Mouse (Mus musculus) liver, embryonic 16.5 days (tissue): Measurements from ENCODE around the gene Edn3. TPM values are rescaled to one million over a fixed set of nuclear protein-coding genes. Genes with fewer than 3 reads are reported as not detected.

Source experiments
- ATAC-seq: fragments of 200-750 bp; cut with Nextera tagmentation; 2 replicates; pipeline ENCODE4 v1.8.0; 2017; ENCODE audit warnings: low read depth, mild to moderate bottlenecking, moderate number of reproducible peaks, moderate library complexity
- H3K27ac ChIP-seq: fragments of 300-500 bp; sonication (generic); 2 replicates; pipeline ENCODE4 v1.5.1; 2014; ENCODE audit warnings: mild to moderate bottlenecking, low read length
- H3K27me3 ChIP-seq: fragments of 300-500 bp; sonication (generic); 2 replicates; pipeline ENCODE4 v1.6.1; 2014; ENCODE audit warnings: low read depth, low read length, mixed read lengths; ENCODE audit not compliant: control insufficient read depth, insufficient read depth
- H3K36me3 ChIP-seq: fragments of 300-500 bp; sonication (generic); 2 replicates; pipeline ENCODE4 v1.6.1; 2014; ENCODE audit warnings: mild to moderate bottlenecking; ENCODE audit not compliant: control insufficient read depth, insufficient read depth
- H3K4me1 ChIP-seq: fragments of 300-500 bp; sonication (generic); 2 replicates; pipeline ENCODE4 v1.6.1; 2014; ENCODE audit warnings: low read depth, low read length, mixed read lengths; ENCODE audit not compliant: control insufficient read depth
- H3K4me2 ChIP-seq: fragments of 300-500 bp; sonication (generic); 2 replicates; pipeline ENCODE4 v1.6.1; 2014; ENCODE audit warnings: low read depth, low read length, mixed read lengths
- H3K4me3 ChIP-seq: fragments of 300-500 bp; sonication (generic); 2 replicates; pipeline ENCODE4 v1.5.1; 2014; ENCODE audit warnings: low read depth, mild to moderate bottlenecking, low read length
- H3K9ac ChIP-seq: fragments of 300-500 bp; sonication (generic); 2 replicates; pipeline ENCODE4 v1.6.1; 2014; ENCODE audit warnings: low read depth, low read length
- H3K9me3 ChIP-seq: fragments of 300-500 bp; sonication (generic); replicated peaks from 2 replicates; pipeline ENCODE4 v1.6.1; 2016; ENCODE audit warnings: low read length; ENCODE audit not compliant: control insufficient read depth
- WGBS: fragments of 180-500 bp; shearing (Covaris S2); extraction: QIAGEN DNeasy Blood & Tissue Kit; methylation state at CpG from one replicate; pipeline ENCODE4 v1.1.7; 2014; ENCODE audit not compliant: insufficient replicate concordance; 5-methylcytosine and 5-hydroxymethylcytosine counted together
- polyA plus RNA-seq: library from polyadenylated mRNA; unstranded; fragments of >200 nt; fragmentation: Nextera tagmentation; extraction: Ambion mirVana; gene quantifications from 2 replicates; pipeline ENCODE4 v1.2.1, GENCODE M21; 2015

Edn3 gene
- polyA plus RNA-seq, 1 experiment from 2014 or later: 0.26 TPM

GRCm38 (mm10) chr2:174753197-174753596 lies 7.2 kb upstream of the Edn3 start:
- no peaks in the 10 kb centered on the region for H3K9me3 ChIP-seq
- WGBS: 58% methylated on average over 1 of the region's 1 CpGs
- no peaks in the 10 kb centered on the region for H3K27me3 ChIP-seq
- no peak overlapping the region for H3K4me3 ChIP-seq
- no peak for ATAC-seq
- no peaks in the 10 kb centered on the region for H3K36me3 ChIP-seq
- H3K27ac ChIP-seq: no peak overlapping the region
- H3K4me2 ChIP-seq: no peak overlapping the region
- no peak overlapping the region for H3K9ac ChIP-seq
- no peaks in the 10 kb centered on the region for H3K4me1 ChIP-seq

- Histone ChIP-seq H3K9me3 (no peaks in the 10 kb centered on the region), H3K27ac (no peak overlapping the region), H3K4me3 (no peak overlapping the region), H3K9ac (no peak overlapping the region), H3K4me1 (no peaks in the 10 kb centered on the region), H3K27me3 (no peaks in the 10 kb centered on the region), H3K4me2 (no peak overlapping the region), H3K36me3 (no peaks in the 10 kb centered on the region)
- no peak for ATAC-seq
- WGBS: 65% methylated on average over 1 of the region's 1 CpGs
Observed at GRCm38 (mm10) chr2:174754231-174754630, 6.2 kb upstream of the Edn3 start.

- WGBS: 35% methylated on average over 4 of the region's 4 CpGs
- Histone ChIP-seq H3K27ac (no peak overlapping the region), H3K4me3 (no peak overlapping the region), H3K4me1 (no peaks in the 10 kb centered on the region), H3K36me3 (no peaks in the 10 kb centered on the region), H3K27me3 (peaks cover 10% of the 10 kb centered on the region; the same call in 1 of the 2 replicates), H3K9me3 (no peaks in the 10 kb centered on the region), H3K9ac (no peak overlapping the region), H3K4me2 (no peak overlapping the region)
- ATAC-seq: no peak
Observed at GRCm38 (mm10) chr2:174759189-174759588, 1.2 kb upstream of the Edn3 start.

GRCm38 (mm10) chr2:174761452-174762101 lies 1.2 kb downstream of the Edn3 start:
- Histone ChIP-seq H3K4me2 (no peak overlapping the region), H3K9me3 (no peaks in the 10 kb centered on the region), H3K27ac (no peak overlapping the region), H3K4me1 (no peaks in the 10 kb centered on the region), H3K4me3 (no peak overlapping the region), H3K9ac (no peak overlapping the region), H3K27me3 (peaks cover 10% of the 10 kb centered on the region; the same call in 1 of the 2 replicates), H3K36me3 (no peaks in the 10 kb centered on the region)
- WGBS: 58% methylated on average over 6 of the region's 6 CpGs
- ATAC-seq: no peak

- H3K4me3 ChIP-seq: no peak overlapping the region
- ATAC-seq: no peak
- H3K36me3 ChIP-seq: no peaks in the 10 kb centered on the region
- peaks cover 10% of the 10 kb centered on the region; the same call in 1 of the 2 replicates for H3K27me3 ChIP-seq
- H3K9me3 ChIP-seq: no peaks in the 10 kb centered on the region
- 68% methylated on average over 2 of the region's 2 CpGs for WGBS
- H3K4me1 ChIP-seq: no peaks in the 10 kb centered on the region
- no peak overlapping the region for H3K9ac ChIP-seq
- no peak overlapping the region for H3K27ac ChIP-seq
- no peak overlapping the region for H3K4me2 ChIP-seq
Observed at GRCm38 (mm10) chr2:174762310-174762709, 1.9 kb downstream of the Edn3 start.

- 50% methylated on average over 7 of the region's 7 CpGs for WGBS
- H3K27me3 ChIP-seq: no peaks in the 10 kb centered on the region
- no peak overlapping the region for H3K4me3 ChIP-seq
- no peaks in the 10 kb centered on the region for H3K36me3 ChIP-seq
- H3K9ac ChIP-seq: no peak overlapping the region
- no peak overlapping the region for H3K27ac ChIP-seq
- no peak overlapping the region for H3K4me2 ChIP-seq
- ATAC-seq: no peak
- H3K4me1 ChIP-seq: no peaks in the 10 kb centered on the region
- no peaks in the 10 kb centered on the region for H3K9me3 ChIP-seq
Observed at GRCm38 (mm10) chr2:174768891-174769528, 8.6 kb downstream of the Edn3 start.

- Histone ChIP-seq H3K36me3 (no peaks in the 10 kb centered on the region), H3K27me3 (no peaks in the 10 kb centered on the region), H3K9ac (no peak overlapping the region), H3K9me3 (no peaks in the 10 kb centered on the region), H3K4me3 (no peak overlapping the region), H3K4me1 (no peaks in the 10 kb centered on the region), H3K27ac (no peak overlapping the region), H3K4me2 (no peak overlapping the region)
- ATAC-seq: no peak
- 29% methylated on average over 10 of the region's 10 CpGs for WGBS
Observed at GRCm38 (mm10) chr2:174774177-174775111, 14.0 kb downstream of the Edn3 start.

GRCm38 (mm10) chr2:174782016-174782415 lies 21.6 kb downstream of the Edn3 start:
- Histone ChIP-seq H3K27ac (no peak overlapping the region), H3K9me3 (no peaks in the 10 kb centered on the region), H3K36me3 (no peaks in the 10 kb centered on the region), H3K9ac (no peak overlapping the region), H3K27me3 (no peaks in the 10 kb centered on the region), H3K4me3 (no peak overlapping the region), H3K4me2 (no peak overlapping the region), H3K4me1 (no peaks in the 10 kb centered on the region)
- 68% methylated on average over 4 of the region's 4 CpGs for WGBS
- no peak for ATAC-seq
